Mouse (Mus musculus): Measurements from ENCODE around the gene Sec62.
A peak's percentile ranks its signal among the peaks of the same experiment; 100 is the strongest.

Gene Sec62

GRCm38 (mm10) chr3:30792737-30793402 is at the start of gene Sec62:
Gene Sec62 (plus strand): TSS chr3:30792875.
- DNase-seq (ENCODE audit: low read depth, low spot score) = peak; percentile 95

- no peak for DNase-seq (ENCODE audit: low read depth, low spot score)
Observed at GRCm38 (mm10) chr3:30742891-30743290, 49.8 kb upstream of the Sec62 start.

GRCm38 (mm10) chr3:30746006-30746405 is 46.7 kb upstream of the Sec62 start, which contains the start of gene Samd7:
Gene Samd7 (plus strand): TSS chr3:30746293.
- DNase-seq (ENCODE audit: low read depth, low spot score) = no peak

- no peak for DNase-seq (ENCODE audit: low read depth, low spot score)
Observed at GRCm38 (mm10) chr3:30748316-30748715, 44.4 kb upstream of the Sec62 start.

- DNase-seq (ENCODE audit: low read depth, low spot score) = no peak
Observed at GRCm38 (mm10) chr3:30754696-30755095, 38.0 kb upstream of the Sec62 start.

GRCm38 (mm10) chr3:30764877-30765276 is 27.8 kb upstream of the Sec62 start:
- no peak for DNase-seq (ENCODE audit: low read depth, low spot score)

GRCm38 (mm10) chr3:30765311-30766027 is 27.2 kb upstream of the Sec62 start:
- DNase-seq (ENCODE audit: low read depth, low spot score) = no peak

- DNase-seq (ENCODE audit: low read depth, low spot score) = no peak
Observed at GRCm38 (mm10) chr3:30766177-30766576, 26.5 kb upstream of the Sec62 start.

- DNase-seq (ENCODE audit: low read depth, low spot score) = no peak
Observed at GRCm38 (mm10) chr3:30767271-30767670, 25.4 kb upstream of the Sec62 start.

- DNase-seq (ENCODE audit: low read depth, low spot score) = no peak
Observed at GRCm38 (mm10) chr3:30769755-30770515, 22.7 kb upstream of the Sec62 start.

GRCm38 (mm10) chr3:30771560-30771959 is 21.1 kb upstream of the Sec62 start:
- DNase-seq (ENCODE audit: low read depth, low spot score) = no peak

GRCm38 (mm10) chr3:30772631-30773030 is 20.0 kb upstream of the Sec62 start:
- DNase-seq (ENCODE audit: low read depth, low spot score) = no peak

- DNase-seq (ENCODE audit: low read depth, low spot score) = no peak
Observed at GRCm38 (mm10) chr3:30774677-30775076, 18.0 kb upstream of the Sec62 start.

GRCm38 (mm10) chr3:30777984-30778383 is 14.7 kb upstream of the Sec62 start:
- no peak for DNase-seq (ENCODE audit: low read depth, low spot score)

- DNase-seq (ENCODE audit: low read depth, low spot score) = no peak
Observed at GRCm38 (mm10) chr3:30788531-30788930, 4.1 kb upstream of the Sec62 start.

- DNase-seq (ENCODE audit: low read depth, low spot score) = peak; percentile 44
Observed at GRCm38 (mm10) chr3:30793403-30794221, 937 bp downstream of the Sec62 start.

- DNase-seq (ENCODE audit: low read depth, low spot score) = no peak
Observed at GRCm38 (mm10) chr3:30802171-30802570, 9.5 kb downstream of the Sec62 start.

GRCm38 (mm10) chr3:30812881-30813280 is 20.2 kb downstream of the Sec62 start:
- DNase-seq (ENCODE audit: low read depth, low spot score) = no peak

GRCm38 (mm10) chr3:30818630-30819125 is 26.0 kb downstream of the Sec62 start:
- DNase-seq (ENCODE audit: low read depth, low spot score) = no peak

- no peak for DNase-seq (ENCODE audit: low read depth, low spot score)
Observed at GRCm38 (mm10) chr3:30822163-30822562, 29.5 kb downstream of the Sec62 start.

- no peak for DNase-seq (ENCODE audit: low read depth, low spot score)
Observed at GRCm38 (mm10) chr3:30826069-30826468, 33.4 kb downstream of the Sec62 start.

All from mesoderm, embryonic 11.5 days (tissue).